Mouse (Mus musculus): ENCODE results near the gene Psg17. TPM values are rescaled to one million over a fixed set of nuclear protein-coding genes. Genes with fewer than 3 reads are reported as not detected.
A peak's percentile ranks its signal among the peaks of the same experiment; 100 is the strongest.
"Not testable (repeated sequence)": the region's sequence is repeated elsewhere in the genome, so short reads cannot be mapped to it uniquely, and the experiment has no call there.

The Psg17 gene
- polyA plus RNA-seq, 1 experiment from 2014 or later = 0.09 TPM

DNA sequence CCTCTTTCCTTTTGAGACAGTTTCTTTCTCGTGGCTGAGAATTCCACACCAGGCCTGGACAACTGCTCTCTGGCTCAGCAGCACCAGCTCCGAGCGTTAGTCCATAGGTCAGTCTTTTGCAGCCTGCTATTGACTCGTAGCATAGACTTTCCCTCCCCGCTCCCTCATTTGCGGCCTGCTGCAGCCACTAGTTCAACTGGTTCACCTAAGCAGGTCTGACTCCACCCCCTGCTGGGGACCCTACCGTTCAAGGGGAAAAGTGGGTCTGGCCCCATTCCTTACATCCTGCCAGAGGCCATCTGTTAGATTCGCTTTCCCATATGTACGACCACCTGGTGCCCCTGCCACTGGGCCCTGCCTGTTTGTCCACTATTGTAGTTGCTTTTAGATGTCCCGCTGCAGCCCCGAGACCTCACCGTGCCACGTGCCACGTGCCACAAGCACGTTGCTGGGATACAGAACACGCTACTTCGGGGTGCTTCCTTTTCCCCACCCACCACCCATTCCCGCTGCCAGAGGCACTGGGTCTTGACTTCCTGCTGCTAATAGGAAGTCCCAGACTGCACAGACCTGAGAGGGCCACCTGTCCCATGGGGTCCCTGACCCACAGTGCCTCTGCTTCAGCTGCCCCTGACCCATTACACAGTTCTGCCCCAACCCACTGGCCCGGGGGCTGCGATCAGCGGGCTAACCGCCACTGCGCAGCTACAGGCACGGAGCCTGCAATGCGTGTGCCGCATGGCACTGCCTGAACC is 6.6 kb upstream of the Psg17 start:
- H3K27me3 ChIP-seq (ENCODE audit: poor library complexity, severe bottlenecking) = no peaks in the 10 kb centered on the region
- DNase-seq (ENCODE audit: extremely low spot score, low spot score) = no peak
- no peaks in the 10 kb centered on the region; the same call in 1 of the 2 replicates for H3K9me3 ChIP-seq
- 64% methylated on average over 26 of the region's 26 CpGs for WGBS
- H3K27ac ChIP-seq = no peak overlapping the region
- H3K4me1 ChIP-seq = peaks cover 6% of the 10 kb centered on the region
- no peaks in the 10 kb centered on the region for H3K36me3 ChIP-seq (replicated peaks)
- no peak overlapping the region for H3K4me3 ChIP-seq

DNA sequence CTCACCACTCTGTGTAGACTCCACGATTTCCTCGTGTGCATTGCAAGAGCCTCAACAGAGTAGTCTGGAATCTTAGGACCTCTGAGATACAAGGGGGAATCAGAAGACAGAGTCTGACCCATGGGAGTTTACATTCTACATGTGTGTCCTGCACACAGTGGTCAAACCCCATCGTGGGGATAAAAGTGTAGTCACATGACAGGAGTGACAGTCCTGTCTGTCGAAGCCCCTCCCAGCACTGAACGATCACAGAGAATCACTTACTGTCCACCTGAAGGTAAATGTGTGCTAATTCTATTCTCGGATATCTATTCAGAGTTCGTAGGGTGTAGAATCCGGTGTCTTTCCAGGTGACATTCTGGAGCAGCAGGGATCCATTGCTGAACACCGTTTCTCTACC is 3.1 kb downstream of the Psg17 start:
- Histone ChIP-seq H3K4me1 (no peaks in the 10 kb centered on the region), H3K4me3 (no peak overlapping the region), H3K36me3 (replicated peaks) (no peaks in the 10 kb centered on the region), H3K9me3 (no peaks in the 10 kb centered on the region), H3K27ac (no peak overlapping the region), H3K27me3 (ENCODE audit: poor library complexity, severe bottlenecking) (no peaks in the 10 kb centered on the region)
- peak; percentile 6 for DNase-seq (ENCODE audit: extremely low spot score, low spot score)
- 87% methylated on average over 9 of the region's 9 CpGs for WGBS

DNA sequence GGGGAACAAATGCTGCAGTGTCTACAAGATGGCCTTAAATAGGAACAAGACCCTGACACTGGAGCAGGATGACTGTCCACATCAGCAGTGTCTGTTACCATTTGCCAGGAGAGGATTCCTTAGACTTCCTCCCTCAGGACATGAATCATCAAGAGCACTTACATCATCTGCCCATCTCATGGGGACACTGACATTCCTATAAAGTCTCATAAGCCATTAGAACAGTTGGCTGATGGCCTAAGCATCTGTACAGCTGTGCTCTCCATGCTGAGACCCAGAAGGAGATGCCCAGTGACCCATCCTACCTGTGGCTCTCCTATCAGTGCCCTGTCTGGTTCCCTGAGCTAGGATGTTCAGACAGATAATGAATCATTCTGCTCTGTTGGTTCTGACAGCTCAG is 17.9 kb downstream of the Psg17 start:
- Histone ChIP-seq H3K27me3 (ENCODE audit: poor library complexity, severe bottlenecking) (no peaks in the 10 kb centered on the region), H3K27ac (no peak overlapping the region), H3K9me3 (no peaks in the 10 kb centered on the region), H3K4me3 (no peak overlapping the region), H3K4me1 (no peaks in the 10 kb centered on the region), H3K36me3 (replicated peaks) (no peaks in the 10 kb centered on the region)
- no peak for DNase-seq (ENCODE audit: extremely low spot score, low spot score)

DNA sequence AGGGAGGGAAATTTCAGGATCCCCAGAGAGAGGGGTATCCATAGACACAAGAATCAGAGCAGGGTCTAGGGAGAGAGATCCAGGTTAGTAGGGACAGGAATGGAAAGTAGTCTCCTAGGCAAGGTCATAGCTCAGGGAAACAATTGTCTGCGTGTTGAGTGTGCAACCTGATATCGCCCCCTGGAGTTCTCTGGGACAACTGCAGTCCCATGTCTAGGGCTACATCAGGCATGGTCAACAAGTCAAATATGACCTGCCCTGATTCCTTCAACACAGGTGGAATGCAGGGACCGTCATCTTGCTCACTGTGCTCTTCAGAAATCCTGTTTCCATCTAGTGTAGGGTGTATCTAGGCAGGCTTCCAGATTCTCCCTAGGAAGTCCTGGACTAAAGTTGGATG is 22.3 kb downstream of the Psg17 start:
- Histone ChIP-seq H3K4me3 (no peak overlapping the region), H3K9me3 (no peaks in the 10 kb centered on the region), H3K36me3 (replicated peaks) (no peaks in the 10 kb centered on the region), H3K4me1 (no peaks in the 10 kb centered on the region), H3K27ac (no peak overlapping the region), H3K27me3 (ENCODE audit: poor library complexity, severe bottlenecking) (no peaks in the 10 kb centered on the region)
- DNase-seq (ENCODE audit: extremely low spot score, low spot score) = no peak
- WGBS = 41% methylated on average over 3 of the region's 3 CpGs

DNA sequence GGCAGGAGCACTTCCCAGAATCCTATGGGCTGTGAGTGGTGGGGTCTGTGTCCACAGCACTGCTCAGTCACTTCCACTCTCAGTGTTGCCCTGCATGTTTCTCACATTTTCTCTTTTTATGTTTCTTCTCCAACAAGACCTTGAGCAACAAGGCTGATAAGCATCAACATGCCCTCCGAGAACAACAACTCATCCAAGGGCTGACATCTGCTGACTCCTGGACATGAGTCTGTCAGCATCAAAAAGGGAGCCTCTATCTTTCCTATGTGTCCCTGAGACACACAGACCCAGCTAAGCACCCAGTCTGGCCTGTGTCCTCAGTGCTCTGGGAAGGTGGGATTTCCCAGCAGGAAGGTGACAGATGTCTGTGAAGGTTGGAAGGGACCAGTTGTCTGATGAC is 23.0 kb downstream of the Psg17 start, which contains the start of gene Psg19:
Gene Psg19, minus strand, starts transcription at position 101 of the 400 bp plus-strand sequence.
- H3K27ac ChIP-seq = no peak within 1 kb of the TSS
- DNase-seq (ENCODE audit: extremely low spot score, low spot score) = no peak
- no peaks in the 10 kb centered on the region for H3K4me1 ChIP-seq
- H3K4me3 ChIP-seq = no peak within 1 kb of the TSS
- H3K36me3 ChIP-seq (replicated peaks) = no peaks in the 10 kb centered on the region
- H3K27me3 ChIP-seq (ENCODE audit: poor library complexity, severe bottlenecking) = no peaks in the 10 kb centered on the region
- WGBS = 74% methylated on average over 1 of the region's 1 CpGs
- no peaks in the 10 kb centered on the region for H3K9me3 ChIP-seq

DNA sequence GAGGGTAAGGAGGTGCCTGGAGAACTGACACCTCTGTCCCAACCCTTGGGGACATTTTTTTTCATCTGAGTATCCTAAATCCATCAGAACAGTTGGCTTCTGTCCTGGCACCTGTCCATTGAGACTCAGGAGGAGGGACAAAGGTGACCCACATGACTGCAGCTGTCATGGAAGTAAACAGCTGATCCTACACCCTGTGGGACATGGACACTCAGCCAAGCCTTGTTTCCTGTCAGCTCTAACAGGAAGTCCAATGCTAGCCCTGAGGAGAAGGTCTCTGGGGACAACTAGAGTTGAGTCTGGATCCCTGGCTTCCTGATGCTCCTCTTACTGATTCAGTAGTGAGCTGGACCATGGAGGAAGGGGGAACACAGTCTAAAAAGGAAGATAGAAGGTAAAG is 30.7 kb downstream of the Psg17 start:
- DNase-seq (ENCODE audit: extremely low spot score, low spot score); H3K36me3 ChIP-seq (replicated peaks); H3K9me3 ChIP-seq; H3K4me1 ChIP-seq; H3K27me3 ChIP-seq (ENCODE audit: poor library complexity, severe bottlenecking); H3K27ac ChIP-seq; H3K4me3 ChIP-seq: not testable (repeated sequence)

DNA sequence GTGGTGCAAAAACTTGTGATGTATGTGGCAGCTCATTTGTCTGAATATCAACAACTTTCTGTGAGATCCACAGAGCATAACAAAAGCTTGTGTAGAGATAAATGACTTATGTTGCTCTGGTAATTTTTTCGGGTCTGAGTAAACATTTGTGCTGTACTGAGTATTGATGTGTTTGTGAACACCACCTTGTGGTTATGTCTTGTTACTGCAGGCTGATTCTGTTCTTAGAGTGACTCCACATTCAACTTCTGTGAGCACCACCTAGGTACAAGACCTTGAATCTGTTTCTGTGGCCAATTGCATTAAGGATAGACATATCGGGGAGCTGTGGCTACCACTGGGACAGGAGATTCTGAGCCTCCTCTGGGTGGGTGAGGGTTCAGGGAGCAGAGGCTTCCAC is 40.1 kb downstream of the Psg17 start:
- H3K4me3 ChIP-seq; DNase-seq (ENCODE audit: extremely low spot score, low spot score); H3K9me3 ChIP-seq; H3K27me3 ChIP-seq (ENCODE audit: poor library complexity, severe bottlenecking); H3K27ac ChIP-seq; H3K4me1 ChIP-seq; H3K36me3 ChIP-seq (replicated peaks): not testable (repeated sequence)
- WGBS = 63% methylated on average over 2 of the region's 2 CpGs

DNA sequence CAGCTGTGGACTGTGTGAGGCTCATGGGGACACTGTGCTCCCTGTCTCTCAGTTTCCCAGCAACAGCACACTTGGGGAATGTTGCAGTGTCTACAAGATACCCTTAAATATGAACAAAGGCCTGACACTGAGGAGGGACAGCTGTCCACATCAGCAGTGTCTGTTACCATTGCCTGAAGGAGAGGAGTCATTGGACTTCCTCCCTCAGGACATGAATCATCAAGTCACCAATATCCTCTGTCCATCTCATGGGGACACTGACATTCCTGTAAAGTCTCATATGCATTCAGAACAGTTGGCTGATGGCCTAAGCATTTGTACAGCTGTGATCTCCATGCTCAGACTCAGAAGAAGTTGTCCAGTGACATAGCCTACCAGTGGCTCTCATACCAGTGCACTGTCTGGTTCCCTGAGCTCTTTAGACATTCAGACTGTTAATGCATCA is 42.0 kb downstream of the Psg17 start:
- H3K27ac ChIP-seq = no peak overlapping the region
- H3K27me3 ChIP-seq (ENCODE audit: poor library complexity, severe bottlenecking) = no peaks in the 10 kb centered on the region
- DNase-seq (ENCODE audit: extremely low spot score, low spot score) = no peak
- no peaks in the 10 kb centered on the region; the same call in 1 of the 2 replicates for H3K9me3 ChIP-seq
- no peaks in the 10 kb centered on the region for H3K36me3 ChIP-seq (replicated peaks)
- no peaks in the 10 kb centered on the region for H3K4me1 ChIP-seq
- no peak overlapping the region for H3K4me3 ChIP-seq

Other genes with a start within 250 kb of the Psg17 start
- not detected in 2 replicates for gene Psg23, start 205.1 kb downstream of the Psg17 start, polyA plus RNA-seq (2016; fragmentation: Nextera tagmentation; extraction: Ambion mirVana)
- gene Psg21, start 164.9 kb downstream of the Psg17 start, polyA plus RNA-seq (2016; fragmentation: Nextera tagmentation; extraction: Ambion mirVana) = not detected in 2 replicates
- gene Psg20, start 135.4 kb downstream of the Psg17 start, polyA plus RNA-seq (2016; fragmentation: Nextera tagmentation; extraction: Ambion mirVana) = not detected in 2 replicates
- gene Psg22, start 103.5 kb downstream of the Psg17 start, polyA plus RNA-seq (2016; fragmentation: Nextera tagmentation; extraction: Ambion mirVana) = not detected in 2 replicates
- not detected in 2 replicates for gene Psg19, start 23.1 kb downstream of the Psg17 start, polyA plus RNA-seq (2016; fragmentation: Nextera tagmentation; extraction: Ambion mirVana)
- not detected in 2 replicates for gene Mill2, start 18.4 kb upstream of the Psg17 start, polyA plus RNA-seq (2016; fragmentation: Nextera tagmentation; extraction: Ambion mirVana)
- 0.93 and 1.0 TPM in 2 replicates for gene Pglyrp1, start 49.7 kb upstream of the Psg17 start, polyA plus RNA-seq (2016; fragmentation: Nextera tagmentation; extraction: Ambion mirVana)
- gene Ccdc61, start 88.8 kb upstream of the Psg17 start, polyA plus RNA-seq (2016; fragmentation: Nextera tagmentation; extraction: Ambion mirVana) = 30.0 and 31.0 TPM in 2 replicates
- 2.2 and 2.9 TPM in 2 replicates for gene Nova2, start 104.3 kb upstream of the Psg17 start, polyA plus RNA-seq (2016; fragmentation: Nextera tagmentation; extraction: Ambion mirVana)
- gene Nanos2, start 165.8 kb upstream of the Psg17 start, polyA plus RNA-seq (2016; fragmentation: Nextera tagmentation; extraction: Ambion mirVana) = 0.15 TPM in 1 of 2 replicates, not detected in the other
- gene Mypop, start 169.6 kb upstream of the Psg17 start, polyA plus RNA-seq (2016; fragmentation: Nextera tagmentation; extraction: Ambion mirVana) = 3.9 and 4.4 TPM in 2 replicates
- 21.3 and 22.1 TPM in 2 replicates for gene Irf2bp1, start 182.4 kb upstream of the Psg17 start, polyA plus RNA-seq (2016; fragmentation: Nextera tagmentation; extraction: Ambion mirVana)
- gene Foxa3, start 201.9 kb upstream of the Psg17 start, polyA plus RNA-seq (2016; fragmentation: Nextera tagmentation; extraction: Ambion mirVana) = not detected in 2 replicates
- gene Sympk, start 202.8 kb upstream of the Psg17 start, polyA plus RNA-seq (2016; fragmentation: Nextera tagmentation; extraction: Ambion mirVana) = 41.2 and 46.3 TPM in 2 replicates
- not detected in 2 replicates for gene Rsph6a, start 233.1 kb upstream of the Psg17 start, polyA plus RNA-seq (2016; fragmentation: Nextera tagmentation; extraction: Ambion mirVana)